Mouse (Mus musculus) forebrain, embryonic 15.5 days (tissue): ENCODE measurements around the gene Gabbr1. TPM values are rescaled to one million over a fixed set of nuclear protein-coding genes. Genes with fewer than 3 reads are reported as not detected.

Experiments used
- ATAC-seq: fragments of 200-750 bp; cut with Nextera tagmentation; replicated peaks from 2 replicates; pipeline ENCODE4 v1.8.0; 2017; ENCODE audit warnings: mild to moderate bottlenecking, moderate TSS enrichment, moderate library complexity
- H3K27ac ChIP-seq: fragments of 300-500 bp; sonication (generic); replicated peaks from 2 replicates; pipeline ENCODE4 v1.5.1; 2015; ENCODE audit warnings: mild to moderate bottlenecking, inconsistent platforms
- H3K27me3 ChIP-seq: fragments of 300-500 bp; sonication (generic); 2 replicates; pipeline ENCODE4 v1.6.1; 2015; ENCODE audit warnings: inconsistent platforms
- H3K36me3 ChIP-seq: fragments of 300-500 bp; sonication (generic); 2 replicates; pipeline ENCODE4 v1.6.1; 2015; ENCODE audit warnings: mild to moderate bottlenecking, inconsistent platforms
- H3K4me1 ChIP-seq: fragments of 300-500 bp; sonication (generic); 2 replicates; pipeline ENCODE4 v1.6.1; 2015; ENCODE audit warnings: inconsistent platforms
- H3K4me2 ChIP-seq: fragments of 300-500 bp; sonication (generic); replicated peaks from 2 replicates; pipeline ENCODE4 v1.6.1; 2015; ENCODE audit warnings: mild to moderate bottlenecking, inconsistent platforms
- H3K4me3 ChIP-seq: fragments of 300-500 bp; sonication (generic); 2 replicates; pipeline ENCODE4 v1.5.1; 2015; ENCODE audit warnings: mild to moderate bottlenecking, inconsistent platforms
- H3K9ac ChIP-seq: fragments of 300-500 bp; sonication (generic); replicated peaks from 2 replicates; pipeline ENCODE4 v1.6.1; 2015; ENCODE audit warnings: mild to moderate bottlenecking, inconsistent platforms
- H3K9me3 ChIP-seq: fragments of 300-500 bp; sonication (generic); 2 replicates; pipeline ENCODE4 v1.6.1; 2016; ENCODE audit warnings: inconsistent platforms
- WGBS: fragments of 180-500 bp; shearing (Covaris S2); methylation state at CpG from one replicate; pipeline ENCODE4 v1.1.7; 2015; ENCODE audit warnings: mixed read lengths; 5-methylcytosine and 5-hydroxymethylcytosine counted together
- polyA plus RNA-seq: library from polyadenylated mRNA; unstranded; fragments of >200 nt; fragmentation: Nextera tagmentation; extraction: Ambion mirVana; gene quantifications from 2 replicates; pipeline ENCODE4 v1.2.1, GENCODE M21; 2015

The Gabbr1 gene
- polyA plus RNA-seq, 1 experiment from 2014 or later = 53.1 TPM

- 43% methylated on average over 11 of the region's 11 CpGs for WGBS
- ATAC-seq = peak; percentile 49
- Histone ChIP-seq H3K4me3 (no peak overlapping the region), H3K9ac (no peak overlapping the region), H3K27ac (no peak overlapping the region), H3K36me3 (peaks cover 88% of the 10 kb centered on the region), H3K27me3 (no peaks in the 10 kb centered on the region), H3K9me3 (no peaks in the 10 kb centered on the region), H3K4me1 (peaks cover 29% of the 10 kb centered on the region), H3K4me2 (no peak overlapping the region)
Observed at GRCm38 (mm10) chr17:37063686-37064495, 18.1 kb downstream of the Gabbr1 start.

DNA sequence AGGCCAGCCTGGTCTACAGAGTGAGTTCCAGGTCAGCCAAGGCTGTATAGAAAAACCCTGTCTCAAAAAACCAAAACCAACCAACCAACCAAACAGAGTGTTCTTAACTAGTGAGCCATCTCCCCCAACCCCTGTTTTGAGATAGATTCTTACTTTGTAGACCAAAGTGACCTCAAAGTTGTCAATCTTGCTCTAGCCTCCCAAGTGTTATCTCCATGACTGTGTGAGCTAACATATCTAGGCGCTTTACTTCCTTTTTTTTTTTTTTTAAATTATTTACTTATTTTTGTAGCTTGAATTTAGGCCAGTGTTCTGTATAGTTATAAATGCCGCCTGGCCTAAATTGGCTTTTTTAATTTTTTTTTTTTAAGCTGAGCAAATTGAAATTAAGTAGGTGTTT lies 20.2 kb downstream of the Gabbr1 start:
- WGBS = 97% methylated on average over 2 of the region's 2 CpGs

DNA sequence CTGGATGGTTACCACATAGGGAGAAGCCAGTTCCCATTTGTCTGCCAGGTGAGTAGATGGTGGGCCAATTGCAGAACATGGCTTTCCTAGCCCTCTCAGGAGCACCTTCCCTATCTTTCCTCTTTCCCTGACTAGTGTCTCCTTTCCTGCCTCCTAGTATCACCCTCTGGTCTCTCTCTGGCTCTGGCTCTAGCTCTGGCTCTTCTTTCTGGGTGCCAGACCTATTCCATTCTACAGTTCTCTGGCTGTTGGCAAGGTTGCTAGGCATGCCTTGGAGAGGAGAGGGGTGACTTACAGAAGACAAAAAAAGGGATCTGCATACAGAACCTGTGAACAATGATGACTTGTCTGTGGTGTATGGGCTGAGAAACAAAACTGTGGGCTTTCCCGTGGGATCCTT lies 22.1 kb downstream of the Gabbr1 start:
- H3K27me3 ChIP-seq = no peaks in the 10 kb centered on the region
- H3K4me1 ChIP-seq = peaks cover 19% of the 10 kb centered on the region
- 70% methylated on average over 1 of the region's 1 CpGs for WGBS
- H3K36me3 ChIP-seq = peaks cover 86% of the 10 kb centered on the region
- H3K4me2 ChIP-seq = no peak overlapping the region
- no peaks in the 10 kb centered on the region for H3K9me3 ChIP-seq
- H3K27ac ChIP-seq = no peak overlapping the region
- H3K4me3 ChIP-seq = no peak overlapping the region
- H3K9ac ChIP-seq = no peak overlapping the region
- ATAC-seq = no peak

More for the DNA sequence above, 20.2 kb downstream of the Gabbr1 start:
- Histone ChIP-seq H3K4me1 (peaks cover 29% of the 10 kb centered on the region), H3K4me3 (no peak overlapping the region), H3K27me3 (no peaks in the 10 kb centered on the region), H3K27ac (no peak overlapping the region), H3K9ac (no peak overlapping the region), H3K36me3 (peaks cover 93% of the 10 kb centered on the region), H3K4me2 (no peak overlapping the region), H3K9me3 (no peaks in the 10 kb centered on the region)
- ATAC-seq = no peak

- 90% methylated on average over 8 of the region's 8 CpGs for WGBS
- no peak overlapping the region for H3K9ac ChIP-seq
- H3K9me3 ChIP-seq = no peaks in the 10 kb centered on the region
- no peak overlapping the region for H3K4me2 ChIP-seq
- no peak for ATAC-seq
- H3K4me1 ChIP-seq = 0 out of 2 replicates have a peak, but pooled peaks cover 6% of the 10 kb centered on the region
- peaks cover 81% of the 10 kb centered on the region for H3K36me3 ChIP-seq
- no peaks in the 10 kb centered on the region for H3K27me3 ChIP-seq
- H3K27ac ChIP-seq = no peak overlapping the region
- H3K4me3 ChIP-seq = no peak overlapping the region
Observed at GRCm38 (mm10) chr17:37070121-37070520, 24.4 kb downstream of the Gabbr1 start.

DNA sequence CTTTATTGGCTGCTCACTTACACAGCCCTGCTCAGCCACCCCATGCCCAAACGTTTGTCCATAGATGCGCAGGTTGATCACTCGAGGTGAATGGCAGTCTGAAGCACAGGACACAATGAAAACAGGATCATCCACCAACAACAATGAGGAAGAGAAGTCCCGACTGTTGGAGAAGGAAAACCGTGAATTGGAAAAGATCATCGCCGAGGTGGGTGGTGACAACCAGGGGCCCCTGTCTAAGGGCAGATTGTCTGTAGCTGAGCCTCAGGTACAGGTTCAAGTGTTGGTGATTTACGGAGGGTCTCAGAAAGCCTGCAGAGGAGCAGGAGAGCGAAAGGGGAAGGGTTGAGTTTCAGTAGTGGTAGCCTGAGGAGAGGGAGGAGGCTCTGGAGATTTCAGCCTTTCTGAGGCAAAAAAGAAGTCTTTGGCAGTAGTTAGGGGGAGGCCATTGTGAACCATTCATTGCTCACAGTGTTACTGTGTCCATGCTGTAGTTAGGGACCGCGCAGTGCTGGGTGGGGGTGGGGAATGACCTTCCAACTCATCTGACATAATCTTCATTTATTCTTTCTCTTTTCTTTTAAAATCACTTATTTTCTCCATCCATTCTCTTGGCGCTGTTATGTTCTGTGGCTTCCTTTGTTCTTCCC lies 26.4 kb downstream of the Gabbr1 start:
- H3K4me3 ChIP-seq = no peak overlapping the region
- no peak overlapping the region for H3K9ac ChIP-seq
- 0 out of 2 replicates have a peak, but pooled peaks have one; percentile 33 for ATAC-seq
- no peaks in the 10 kb centered on the region for H3K27me3 ChIP-seq
- no peak overlapping the region for H3K4me2 ChIP-seq
- no peaks in the 10 kb centered on the region for H3K9me3 ChIP-seq
- WGBS = 48% methylated on average over 12 of the region's 12 CpGs
- 0 out of 2 replicates have a peak, but pooled peaks cover 6% of the 10 kb centered on the region for H3K4me1 ChIP-seq
- H3K27ac ChIP-seq = peak overlapping the region; percentile 77
- H3K36me3 ChIP-seq = peaks cover 73% of the 10 kb centered on the region

DNA sequence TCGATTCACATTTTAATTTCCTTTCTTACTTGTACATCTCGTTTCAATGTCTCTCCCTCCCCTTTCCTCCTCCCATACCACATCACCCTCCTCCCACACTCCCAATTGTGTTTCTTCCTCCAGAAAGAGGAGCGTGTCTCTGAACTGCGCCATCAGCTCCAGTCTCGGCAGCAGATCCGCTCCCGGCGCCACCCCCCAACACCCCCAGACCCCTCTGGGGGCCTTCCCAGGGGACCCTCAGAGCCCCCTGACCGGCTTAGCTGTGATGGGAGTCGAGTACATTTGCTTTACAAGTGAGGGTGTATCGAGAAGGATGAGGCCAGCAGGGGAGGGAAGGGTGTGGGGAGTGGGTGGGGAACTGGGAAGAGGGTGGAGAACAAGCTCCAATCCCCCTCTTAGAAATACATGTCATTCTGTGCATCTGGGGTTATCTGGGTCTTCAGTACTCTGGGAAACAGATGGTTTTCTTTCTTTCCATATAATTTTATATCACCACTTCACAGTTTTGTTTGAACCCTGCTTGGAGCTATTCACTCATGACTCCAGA lies 27.0 kb downstream of the Gabbr1 start:
- 0 out of 2 replicates have a peak, but pooled peaks cover 6% of the 10 kb centered on the region for H3K4me1 ChIP-seq
- ATAC-seq = peak; percentile 31; the same call in 1 of the 2 replicates
- no peaks in the 10 kb centered on the region for H3K27me3 ChIP-seq
- peaks cover 67% of the 10 kb centered on the region for H3K36me3 ChIP-seq
- no peak overlapping the region for H3K4me3 ChIP-seq
- H3K9me3 ChIP-seq = no peaks in the 10 kb centered on the region
- H3K27ac ChIP-seq = peak overlapping the region; percentile 77
- H3K9ac ChIP-seq = no peak overlapping the region
- 24% methylated on average over 11 of the region's 11 CpGs for WGBS
- no peak overlapping the region for H3K4me2 ChIP-seq

DNA sequence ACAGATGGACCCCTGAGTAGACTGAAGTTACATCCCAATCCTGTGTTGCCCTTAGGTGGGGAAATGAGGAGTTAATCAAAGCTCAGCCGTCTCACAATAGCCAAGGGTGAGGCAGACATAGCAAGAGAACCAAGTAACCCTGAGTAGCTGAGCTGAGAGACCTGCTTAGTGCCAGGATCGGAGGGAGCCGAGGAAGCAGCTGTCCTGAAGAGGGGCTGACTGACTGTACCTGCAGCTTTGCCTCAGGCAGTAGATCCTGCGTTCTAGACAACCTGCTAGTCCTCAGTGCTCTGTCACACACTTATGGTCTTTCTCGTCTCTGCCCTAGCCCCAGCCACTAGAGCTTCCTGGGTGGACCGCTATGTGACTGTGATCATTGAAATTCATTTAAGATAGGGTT lies 29.4 kb downstream of the Gabbr1 start:
- H3K27ac ChIP-seq = no peak overlapping the region
- H3K4me2 ChIP-seq = no peak overlapping the region
- ATAC-seq = no peak
- no peaks in the 10 kb centered on the region for H3K9me3 ChIP-seq
- no peak overlapping the region for H3K4me3 ChIP-seq
- WGBS = 87% methylated on average over 6 of the region's 6 CpGs
- H3K9ac ChIP-seq = no peak overlapping the region
- no peaks in the 10 kb centered on the region for H3K27me3 ChIP-seq
- peaks cover 45% of the 10 kb centered on the region for H3K36me3 ChIP-seq
- H3K4me1 ChIP-seq = peaks cover 21% of the 10 kb centered on the region

- no peaks in the 10 kb centered on the region for H3K27me3 ChIP-seq
- peaks cover 39% of the 10 kb centered on the region for H3K36me3 ChIP-seq
- H3K4me1 ChIP-seq = peaks cover 21% of the 10 kb centered on the region
- ATAC-seq = no peak
- no peak overlapping the region for H3K4me2 ChIP-seq
- no peak overlapping the region for H3K9ac ChIP-seq
- no peaks in the 10 kb centered on the region for H3K9me3 ChIP-seq
- H3K4me3 ChIP-seq = no peak overlapping the region
- no peak overlapping the region for H3K27ac ChIP-seq
- WGBS = 95% methylated on average over 2 of the region's 2 CpGs
Observed at GRCm38 (mm10) chr17:37075766-37076165, 30.0 kb downstream of the Gabbr1 start.

DNA sequence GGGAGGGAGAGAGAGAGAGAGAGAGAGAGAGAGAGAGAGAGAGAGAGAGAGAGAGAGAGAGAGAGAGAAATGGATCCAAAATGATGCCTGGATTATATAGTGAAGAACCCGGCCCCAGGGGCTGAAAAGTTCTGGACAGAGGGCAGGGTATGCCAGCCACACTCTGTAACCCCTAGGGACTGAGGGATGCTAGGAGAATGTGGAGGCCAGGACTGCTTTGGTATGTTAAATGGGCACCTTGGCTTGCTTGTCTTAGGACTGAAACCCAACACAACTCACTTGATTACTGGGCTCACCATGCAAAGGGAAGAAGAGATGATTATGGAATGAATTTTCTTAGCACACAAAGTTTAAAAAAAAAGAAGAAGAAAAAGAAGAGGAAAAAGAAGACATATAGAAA lies 32.4 kb downstream of the Gabbr1 start:
- Histone ChIP-seq H3K9me3 (no peaks in the 10 kb centered on the region), H3K4me2 (no peak overlapping the region), H3K4me1 (peaks cover 15% of the 10 kb centered on the region), H3K9ac (no peak overlapping the region), H3K4me3 (no peak overlapping the region), H3K27me3 (no peaks in the 10 kb centered on the region), H3K36me3 (peaks cover 27% of the 10 kb centered on the region), H3K27ac (0 out of 2 replicates have a peak overlapping the region, but pooled peaks have one; percentile 34)
- 28% methylated on average over 1 of the region's 1 CpGs for WGBS
- no peak for ATAC-seq

DNA sequence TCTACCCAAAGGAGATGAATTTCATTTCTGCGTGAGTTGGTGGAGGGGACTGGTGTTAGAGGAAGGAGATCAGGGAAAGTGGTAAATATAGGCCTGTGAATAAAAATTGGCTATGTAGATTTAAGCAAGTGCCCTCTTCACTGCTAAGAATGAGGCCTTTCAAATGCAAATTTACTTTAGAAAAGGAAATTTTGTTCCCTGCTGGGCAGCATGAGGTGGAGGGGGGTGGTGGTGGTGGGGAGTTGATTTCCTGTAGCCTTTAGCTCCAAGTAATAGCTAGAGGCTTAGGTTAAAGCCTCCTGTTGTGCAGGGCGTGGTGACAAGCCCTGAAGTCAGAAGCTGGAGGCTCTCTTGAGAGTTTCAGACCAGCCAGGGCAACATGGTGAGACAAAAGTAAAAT lies 33.2 kb downstream of the Gabbr1 start:
- WGBS = 1% methylated on average over 2 of the region's 2 CpGs
- Histone ChIP-seq H3K9me3 (no peaks in the 10 kb centered on the region), H3K27ac (peak overlapping the region; percentile 66), H3K9ac (no peak overlapping the region), H3K36me3 (peaks cover 23% of the 10 kb centered on the region), H3K4me1 (peaks cover 15% of the 10 kb centered on the region), H3K4me3 (no peak overlapping the region), H3K27me3 (no peaks in the 10 kb centered on the region), H3K4me2 (no peak overlapping the region)
- ATAC-seq = peak; percentile 21; the same call in 1 of the 2 replicates

DNA sequence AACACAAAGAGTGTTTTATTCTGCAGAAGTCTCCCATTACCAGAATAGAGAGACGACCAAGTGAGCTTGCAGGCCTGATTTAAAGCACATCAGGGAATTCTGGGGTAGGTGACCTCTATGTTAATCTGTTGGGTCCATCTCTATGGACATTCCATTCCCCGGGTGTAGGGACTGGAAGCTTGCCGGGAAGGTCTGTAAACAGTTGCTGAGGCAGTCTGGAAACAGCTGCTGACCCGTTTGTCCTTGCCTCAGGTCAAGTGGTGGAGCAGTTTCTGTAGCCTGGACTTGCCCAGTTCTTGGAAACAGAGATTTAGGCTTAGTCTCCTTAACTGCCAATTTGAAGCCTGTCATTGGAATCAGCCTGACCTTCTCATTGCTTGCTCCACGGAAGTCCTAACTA lies 34.4 kb downstream of the Gabbr1 start:
- Histone ChIP-seq H3K27ac (no peak overlapping the region), H3K36me3 (peaks cover 12% of the 10 kb centered on the region), H3K4me3 (no peak overlapping the region), H3K9me3 (no peaks in the 10 kb centered on the region), H3K27me3 (no peaks in the 10 kb centered on the region), H3K4me1 (peaks cover 15% of the 10 kb centered on the region), H3K4me2 (no peak overlapping the region), H3K9ac (no peak overlapping the region)
- 29% methylated on average over 5 of the region's 5 CpGs for WGBS
- no peak for ATAC-seq

DNA sequence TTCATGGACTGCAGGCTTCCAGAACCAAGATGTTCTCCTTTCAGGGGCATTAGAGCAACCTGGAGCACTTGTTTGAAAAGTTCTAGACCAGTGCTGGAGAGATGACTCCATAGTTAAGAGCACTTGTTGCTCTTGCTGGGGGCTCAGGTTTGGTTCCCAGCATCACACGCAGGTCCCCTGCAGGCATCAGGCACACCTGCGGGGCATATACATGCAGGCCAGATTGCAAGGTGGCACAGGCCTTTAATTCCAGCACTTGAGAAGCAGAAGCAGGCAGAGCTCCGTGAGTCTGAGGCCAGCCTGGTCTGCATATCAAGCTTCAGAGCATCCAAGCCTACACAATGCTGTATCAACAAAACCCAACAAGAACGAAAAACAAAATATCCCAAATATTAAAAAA lies 35.9 kb downstream of the Gabbr1 start:
- no peaks in the 10 kb centered on the region for H3K9me3 ChIP-seq
- H3K36me3 ChIP-seq = no peaks in the 10 kb centered on the region
- no peak overlapping the region for H3K4me2 ChIP-seq
- no peak overlapping the region for H3K27ac ChIP-seq
- no peak overlapping the region for H3K9ac ChIP-seq
- H3K4me3 ChIP-seq = no peak overlapping the region
- 89% methylated on average over 4 of the region's 4 CpGs for WGBS
- no peaks in the 10 kb centered on the region for H3K27me3 ChIP-seq
- peaks cover 15% of the 10 kb centered on the region for H3K4me1 ChIP-seq
- ATAC-seq = no peak
